In genomic region chr3:70104828-70105399, GRCm38 (mm10) we compare ENCODE assay signal across 8 mouse cellular contexts.
A peak's percentile ranks its signal among the peaks of the same experiment; 100 is the strongest.
DNase-seq lines count a peak whose midpoint lies in the region; ATAC-seq and TF ChIP-seq lines count a peak whose summit lies in the region.

No protein-coding gene starts in this region.

- POLR2A ChIA-PET in Patski (lab: Charles Lee), result no interaction called here

- CTCF ChIA-PET in Patski (lab: Charles Lee), result interaction anchor here (1.0 kb wide), 1 partner anchor 10 kb away, joined by 6 read pairs; no protein-coding TSS in a partner anchor

- H3K27me3 ChIP-seq in Patski, result peaks cover 14% of the 10 kb centered on the region
- no peaks in the 10 kb centered on the region for H3K27me3 ChIP-seq in forebrain, postnatal 0 days (ENCODE audit: insufficient read depth, low read length)
- 0 out of 2 replicates have a peak, but pooled peaks cover 2% of the 10 kb centered on the region for H3K27me3 ChIP-seq in hindbrain, embryonic 13.5 days
- H3K27me3 ChIP-seq in lung, postnatal 0 days (replicated peaks; ENCODE audit: insufficient read depth, low read length), result no peaks in the 10 kb centered on the region

- H3K9me3 ChIP-seq in forebrain, postnatal 0 days (ENCODE audit: low read length), result no peaks in the 10 kb centered on the region
- H3K9me3 ChIP-seq in hindbrain, embryonic 13.5 days, result no peaks in the 10 kb centered on the region
- H3K9me3 ChIP-seq in lung, postnatal 0 days (ENCODE audit: low read length), result no peaks in the 10 kb centered on the region

- peak overlapping the region; percentile 37 for H3K4me3 ChIP-seq in forebrain, postnatal 0 days (ENCODE audit: low read depth, low read length)
- peak overlapping the region; percentile 40 for H3K4me3 ChIP-seq in hindbrain, embryonic 13.5 days
- peak overlapping the region; percentile 34 for H3K4me3 ChIP-seq in lung, postnatal 0 days (ENCODE audit: low read depth, low read length)

- ATAC-seq in Patski, result peak; percentile 82
- peak; percentile 77 for ATAC-seq in forebrain, postnatal 0 days
- ATAC-seq in hindbrain, embryonic 13.5 days (ENCODE audit: low FRiP score), result peak; percentile 57
- no peak for ATAC-seq in lung, postnatal 0 days
- ATAC-seq in erythroid progenitor cell, adult 5-6 weeks (replicated peaks; ENCODE audit: low FRiP score, poor library complexity, severe bottlenecking), result no peak

- TF ChIP-seq CTCF in Patski (IDR thresholded peaks at IDR 0.05), result peak; percentile 91
- TF ChIP-seq CTCF in forebrain, postnatal 0 days (IDR thresholded peaks at IDR 0.05; ENCODE audit: low read depth), result peak; percentile 90
- TF ChIP-seq CTCF in lung, postnatal 0 days (IDR thresholded peaks at IDR 0.05), result peak; percentile 81

- H3K27ac ChIP-seq in forebrain, postnatal 0 days (ENCODE audit: low read depth, low read length), result peak overlapping the region; percentile 60; the same call in 1 of the 2 replicates
- no peak overlapping the region for H3K27ac ChIP-seq in hindbrain, embryonic 13.5 days
- no peak overlapping the region for H3K27ac ChIP-seq in lung, postnatal 0 days (ENCODE audit: low read length)

- no peaks in the 10 kb centered on the region for H3K4me1 ChIP-seq in forebrain, postnatal 0 days (ENCODE audit: insufficient read depth)
- peaks cover 10% of the 10 kb centered on the region for H3K4me1 ChIP-seq in hindbrain, embryonic 13.5 days (replicated peaks)
- H3K4me1 ChIP-seq in lung, postnatal 0 days (ENCODE audit: insufficient read depth, low read depth, low read length), result no peaks in the 10 kb centered on the region

- no peaks in the 10 kb centered on the region for H3K36me3 ChIP-seq in forebrain, postnatal 0 days (ENCODE audit: insufficient read depth)
- no peaks in the 10 kb centered on the region for H3K36me3 ChIP-seq in hindbrain, embryonic 13.5 days
- H3K36me3 ChIP-seq in lung, postnatal 0 days (ENCODE audit: insufficient read depth, low read length), result no peaks in the 10 kb centered on the region

- in situ Hi-C loops in Patski (cut with MboI; ENCODE audit: low pct_unique_long_range_greater_than_20kb), result no loop called here

- peak overlapping the region; percentile 62 for H3K4me2 ChIP-seq in forebrain, postnatal 0 days (ENCODE audit: low read depth)
- peak overlapping the region; percentile 66 for H3K4me2 ChIP-seq in hindbrain, embryonic 13.5 days
- H3K4me2 ChIP-seq in lung, postnatal 0 days (replicated peaks; ENCODE audit: low read depth, low read length), result peak overlapping the region; percentile 87

- peak; percentile 17 for DNase-seq in Patski (ENCODE audit: low read depth, low spot score)
- DNase-seq in cerebellum, adult 18-20 months, result peak; percentile 56 to 72
- DNase-seq in forebrain, postnatal 0 days, result peak; percentile 94
- peak; percentile 83 to 92 for DNase-seq in layer of hippocampus, postnatal 14 days (ENCODE audit: low spot score in 2 of 2)
- DNase-seq in lung, postnatal 0 days (ENCODE audit: low spot score), result peak; percentile 77
- DNase-seq in retina, postnatal 1 day, result peak; percentile 89

- TF ChIP-seq EP300 in lung, postnatal 0 days (IDR thresholded peaks at IDR 0.05), result no peak

- WGBS in forebrain, postnatal 0 days, result 14% methylated on average over 7 of the region's 7 CpGs
- WGBS in hindbrain, embryonic 13.5 days, result 13% methylated on average over 7 of the region's 7 CpGs
- 13% methylated on average over 7 of the region's 7 CpGs for WGBS in lung, postnatal 0 days

- H3K9ac ChIP-seq in forebrain, postnatal 0 days, result peak overlapping the region; percentile 44
- peak overlapping the region; percentile 68 for H3K9ac ChIP-seq in hindbrain, embryonic 13.5 days
- H3K9ac ChIP-seq in lung, postnatal 0 days (replicated peaks; ENCODE audit: low read depth), result 0 out of 2 replicates have a peak overlapping the region, but pooled peaks have one; percentile 6

Comparison
In these comparisons a context has a peak if more than half of its experiments do, and no peak if none do; other contexts are left out.
1. ATAC-seq: peak in Patski (single experiment), forebrain, postnatal 0 days (single experiment) and hindbrain, embryonic 13.5 days (single experiment); none in lung, postnatal 0 days (single experiment) and erythroid progenitor cell, adult 5-6 weeks (single experiment).
2. DNase-seq: peak in every context shown above with its lines; median percentile 94 in forebrain, postnatal 0 days; 89 in retina, postnatal 1 day; 88 in layer of hippocampus, postnatal 14 days; 77 in lung, postnatal 0 days; 64 in cerebellum, adult 18-20 months; 17 in Patski.
3. H3K9ac ChIP-seq: peak in every context shown above with its lines; median percentile 68 in hindbrain, embryonic 13.5 days; 44 in forebrain, postnatal 0 days; 6 in lung, postnatal 0 days.
4. Peak in every context shown above with its lines, with median percentiles within 50 percentile points of each other: CTCF ChIP-seq, H3K4me2 ChIP-seq and H3K4me3 ChIP-seq.